Mouse (Mus musculus) layer of hippocampus, postnatal 36 days (tissue): ENCODE data around the gene Catip. TPM values are rescaled to one million over a fixed set of nuclear protein-coding genes. Genes with fewer than 3 reads are reported as not detected.
"Not testable (repeated sequence)": the region's sequence is repeated elsewhere in the genome, so short reads cannot be mapped to it uniquely, and the experiment has no call there.

Source experiments
- DNase-seq, 2 experiments: peaks; one replicate each; pipeline ENCODE4 v3.0.0; 2022
- total RNA-seq, 2 experiments: library from RNA; stranded (reverse); gene quantifications; 2 replicates each; pipeline ENCODE4 v1.2.3; 2021

Gene Catip
- 1 to 10 TPM; 1.0 to 1.2 TPM for total RNA-seq

DNA sequence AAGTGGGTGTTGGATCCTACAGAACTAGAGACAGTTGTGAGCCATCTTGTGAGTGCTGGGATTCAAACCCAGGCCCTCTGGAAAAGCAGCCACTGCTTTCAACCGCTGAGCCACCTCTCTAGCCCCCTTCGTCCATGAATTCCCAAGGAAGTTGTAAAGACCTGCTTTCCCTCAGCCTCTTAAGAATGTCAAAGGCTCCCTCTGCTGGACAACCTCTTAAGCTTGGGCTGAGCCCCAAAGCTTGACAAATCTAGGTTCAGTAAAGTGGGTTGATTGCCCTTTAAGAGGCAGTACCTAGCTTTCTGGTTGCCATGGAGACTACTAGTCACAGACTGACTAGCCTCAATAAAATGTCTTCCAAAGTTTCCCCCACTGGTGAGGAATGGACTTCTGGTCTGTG is at the start of gene Catip:
Catip (plus strand) TSS at position 297 of the 400 bp plus-strand sequence.
- peak; percentile 57 to 66 for DNase-seq

GRCm38 (mm10) chr1:74313049-74313692 is 48.7 kb upstream of the Catip start:
- DNase-seq = peak in 1 of 2 experiments; percentile 57

DNA sequence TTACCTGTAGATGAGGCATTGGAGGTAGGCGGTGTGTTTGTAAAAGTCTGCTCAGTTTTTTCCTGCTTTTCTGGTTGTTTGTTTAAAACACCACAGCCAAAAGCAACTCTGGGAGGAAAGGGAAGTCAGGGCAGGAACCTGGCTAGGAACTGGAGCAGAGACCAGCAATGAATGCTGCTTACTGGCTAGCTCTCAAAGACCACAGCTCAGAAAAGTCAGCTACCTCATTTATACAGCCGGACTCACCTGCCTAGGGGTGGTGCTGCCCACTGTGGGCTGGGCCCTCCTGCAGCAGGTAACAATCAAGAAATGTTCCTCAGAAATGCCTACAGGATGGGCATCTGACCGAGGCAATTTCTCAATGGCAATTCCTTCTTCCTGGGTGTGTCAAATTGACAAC is 47.1 kb upstream of the Catip start:
- no peak for DNase-seq

- DNase-seq = no peak
Measured at GRCm38 (mm10) chr1:74316114-74316827, 45.6 kb upstream of the Catip start.

GRCm38 (mm10) chr1:74318711-74319110 is 43.2 kb upstream of the Catip start:
- DNase-seq = no peak

- no peak for DNase-seq
Measured at GRCm38 (mm10) chr1:74321396-74321795, 40.5 kb upstream of the Catip start.

GRCm38 (mm10) chr1:74326916-74327315 is 35.0 kb upstream of the Catip start:
- not testable (repeated sequence) for DNase-seq

- DNase-seq = no peak
Measured at GRCm38 (mm10) chr1:74329899-74330431, 31.9 kb upstream of the Catip start.

DNA sequence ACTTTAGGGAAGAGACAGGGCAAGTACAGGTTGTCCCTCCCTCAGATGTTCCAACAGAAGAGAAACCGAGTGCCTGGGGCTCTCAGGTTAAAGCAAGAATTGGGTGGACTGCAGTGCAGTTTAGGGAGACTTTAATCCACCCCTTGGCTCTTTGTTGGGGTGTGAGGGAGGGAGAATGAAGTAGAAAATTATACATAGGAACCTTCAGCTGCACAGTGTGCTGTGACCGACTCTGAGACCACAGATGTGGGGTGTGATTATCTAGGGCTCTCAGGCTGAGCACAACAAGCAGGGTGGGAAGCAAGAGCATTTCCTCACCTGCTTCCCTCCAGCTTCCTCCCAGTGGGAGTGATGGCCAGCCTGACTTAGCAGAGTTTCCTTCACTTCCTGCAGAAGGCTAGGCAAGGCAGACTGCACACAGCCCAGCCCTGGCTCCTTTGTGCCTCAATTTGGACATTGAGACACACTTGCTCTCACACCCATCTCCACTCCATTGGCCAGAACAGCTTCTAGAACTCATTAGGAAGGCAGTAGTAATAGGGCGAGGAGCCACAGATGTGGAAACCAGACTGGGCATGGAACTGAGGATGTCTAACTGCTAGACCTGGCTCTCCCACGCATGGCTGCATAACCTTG is 30.7 kb upstream of the Catip start:
- DNase-seq = no peak

- peak; percentile 96 to 97 for DNase-seq
Measured at GRCm38 (mm10) chr1:74332241-74332763, 29.6 kb upstream of the Catip start.

- DNase-seq = no peak
Measured at GRCm38 (mm10) chr1:74332930-74333329, 29.0 kb upstream of the Catip start.

- no peak for DNase-seq
Measured at GRCm38 (mm10) chr1:74334607-74335006, 27.3 kb upstream of the Catip start.

GRCm38 (mm10) chr1:74335033-74335432 is 26.9 kb upstream of the Catip start:
- DNase-seq = no peak

DNA sequence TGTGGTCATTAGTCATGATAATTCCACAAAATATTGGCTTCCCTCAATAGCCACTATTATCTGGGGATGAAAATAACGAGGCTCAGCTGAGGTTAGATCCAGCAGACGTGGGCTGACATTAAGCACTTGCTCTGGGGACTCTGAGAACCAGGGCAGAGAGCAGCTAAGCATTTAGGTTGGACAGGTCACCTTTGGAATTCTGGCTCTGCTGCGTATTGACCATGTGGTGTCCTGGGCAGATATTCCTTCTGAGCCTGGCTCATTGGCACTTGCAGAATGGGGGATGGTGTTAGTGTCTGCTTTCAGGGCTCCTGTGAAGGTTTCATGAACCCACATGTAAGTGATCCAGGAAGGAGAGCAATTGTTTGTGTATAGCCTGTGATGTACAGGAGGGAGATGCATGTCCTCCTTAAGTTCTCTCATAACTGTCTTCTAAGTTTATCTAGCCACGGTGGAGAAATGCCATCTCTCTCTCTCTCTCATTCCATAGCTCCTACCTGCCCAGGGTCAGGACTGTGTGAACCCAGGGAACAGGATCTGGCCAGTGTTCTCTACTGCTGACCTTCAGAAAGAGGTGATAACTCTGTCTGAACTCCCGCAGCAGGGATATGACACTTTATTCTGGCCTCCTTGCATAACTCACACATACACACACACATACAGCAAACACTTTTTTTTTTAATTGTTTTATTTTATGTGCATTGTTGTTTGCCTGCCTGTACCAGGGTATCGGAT is 26.3 kb upstream of the Catip start:
- no peak for DNase-seq

DNA sequence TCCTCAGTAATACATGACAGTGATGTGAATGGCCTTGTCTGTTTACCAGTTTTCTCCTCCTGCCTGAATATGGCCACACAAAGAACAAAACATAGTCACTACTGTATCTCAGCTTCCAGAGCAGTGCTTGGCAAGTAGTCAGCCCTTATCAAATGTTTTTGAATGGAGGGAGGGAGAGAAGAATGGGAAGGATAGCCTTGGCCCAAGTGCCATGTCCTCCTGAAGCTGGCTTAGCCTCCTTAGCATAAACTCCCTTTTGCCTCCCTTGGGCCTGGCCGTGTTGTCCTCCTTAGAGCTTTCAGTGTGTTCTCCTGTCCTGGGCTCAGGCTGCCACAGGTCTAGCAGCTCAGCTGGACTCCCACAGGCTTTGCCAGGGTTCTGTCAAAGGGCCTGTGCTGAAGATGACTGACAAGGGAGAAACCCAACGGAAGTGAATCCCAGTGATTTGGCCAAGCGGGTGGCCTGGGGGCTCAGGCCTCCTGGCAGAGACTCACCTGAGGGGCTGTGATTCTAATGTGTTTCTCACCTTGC is 24.6 kb upstream of the Catip start:
- DNase-seq = no peak

DNA sequence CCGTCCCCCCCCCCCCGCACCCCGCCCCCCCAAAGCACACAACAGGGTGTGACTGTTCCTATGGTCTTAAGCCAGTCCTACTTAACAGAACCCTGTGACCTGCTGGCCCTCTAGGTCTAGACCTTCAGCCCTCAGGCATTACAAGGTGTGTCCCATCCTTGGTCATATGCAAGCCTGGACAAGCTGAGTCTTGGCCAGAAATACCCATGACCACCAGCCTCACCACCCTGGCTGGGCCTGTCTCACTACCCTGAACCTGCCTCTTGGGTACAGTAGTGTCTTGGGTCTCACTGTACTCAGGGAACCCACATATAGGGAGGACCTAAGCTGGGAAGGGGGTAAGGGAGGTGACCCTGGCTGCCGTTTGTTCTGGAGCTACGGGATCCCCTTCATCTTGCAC is 23.9 kb upstream of the Catip start:
- DNase-seq = no peak

DNA sequence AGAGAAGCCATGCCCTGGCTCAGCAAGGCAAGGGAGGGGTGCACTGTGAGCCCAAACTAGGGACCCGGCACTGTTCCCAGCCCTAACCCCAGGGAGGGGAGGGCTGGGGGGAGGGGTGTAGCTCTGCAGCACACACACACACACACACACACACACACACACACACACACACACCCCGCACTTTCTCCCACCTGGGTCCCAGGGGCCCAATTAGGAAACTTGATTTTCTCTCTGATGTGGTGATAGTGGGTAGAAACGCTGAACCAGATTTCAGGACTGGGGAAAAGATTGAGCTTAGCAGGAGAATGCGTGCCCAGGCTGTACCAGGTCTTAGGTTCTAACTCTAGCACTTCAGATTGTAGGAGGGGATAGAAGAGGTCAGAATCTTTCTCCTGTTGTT is 23.3 kb upstream of the Catip start:
- DNase-seq = no peak

GRCm38 (mm10) chr1:74339917-74340316 is 22.0 kb upstream of the Catip start:
- DNase-seq = no peak

DNA sequence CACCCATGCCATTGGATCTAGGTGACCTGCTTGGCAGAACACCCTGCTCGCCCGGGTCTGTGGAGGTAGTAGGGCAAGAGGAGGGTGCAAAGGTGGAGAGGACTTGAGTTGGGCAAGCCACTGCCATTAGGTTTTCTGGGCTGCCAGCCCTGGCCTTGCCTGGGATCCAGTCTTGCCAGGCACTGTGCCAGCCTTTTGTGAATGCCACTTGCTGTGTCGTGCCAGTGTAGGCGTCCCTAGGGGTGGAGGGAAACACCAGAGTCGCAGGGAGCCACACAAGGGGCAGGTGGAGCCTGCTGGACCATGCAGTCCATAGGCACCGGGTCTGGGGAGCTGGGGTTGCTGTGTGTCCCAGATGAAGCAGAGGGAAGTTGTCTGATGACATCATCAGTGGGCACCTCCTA is 21.5 kb upstream of the Catip start:
- DNase-seq = peak; percentile 42 to 63

- DNase-seq = not testable (repeated sequence)
Measured at GRCm38 (mm10) chr1:74340992-74341391, 20.9 kb upstream of the Catip start.

- DNase-seq = peak in 1 of 2 experiments; percentile 16
Measured at GRCm38 (mm10) chr1:74341898-74342297, 20.0 kb upstream of the Catip start.

GRCm38 (mm10) chr1:74342308-74342707 is 19.6 kb upstream of the Catip start:
- DNase-seq = no peak
